Mouse (Mus musculus): ENCODE results near the gene Rhbdf1. TPM values are rescaled to one million over a fixed set of nuclear protein-coding genes. Genes with fewer than 3 reads are reported as not detected.
"Not testable (repeated sequence)": the region's sequence is repeated elsewhere in the genome, so short reads cannot be mapped to it uniquely, and the experiment has no call there.

The Rhbdf1 gene
- total RNA-seq, 2 experiments from 2014 or later: 10.3 to 14.5 TPM

DNA sequence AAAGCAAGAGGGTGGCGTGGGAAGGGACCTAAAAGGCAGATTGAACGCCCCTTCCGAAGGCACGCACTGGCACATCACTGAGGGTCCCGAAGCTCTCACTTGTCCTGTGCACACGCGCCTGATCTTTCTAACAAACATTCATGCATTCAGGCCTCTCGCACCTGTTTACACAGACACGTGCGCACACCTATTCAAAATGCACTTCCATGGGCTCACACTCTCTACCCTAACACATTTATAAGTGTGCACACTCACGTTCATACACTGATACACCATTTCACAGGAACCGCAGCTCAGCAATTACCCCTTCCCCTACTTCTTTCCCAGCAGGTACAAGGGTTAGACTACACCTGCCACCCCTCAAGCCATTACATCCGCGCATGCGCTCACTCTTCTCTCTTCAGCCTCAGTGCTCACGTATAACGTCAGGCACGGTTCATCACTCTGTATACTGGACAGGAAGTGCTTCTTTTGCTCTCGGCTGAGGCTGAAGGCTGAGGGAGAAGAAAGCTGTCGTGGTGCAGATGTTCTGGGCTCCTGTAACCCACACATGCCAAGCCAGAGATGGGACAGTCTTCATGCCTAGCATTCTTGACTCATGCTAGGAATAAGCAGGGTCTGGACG lies 582 bp upstream of the Rhbdf1 start:
- no peak for DNase-seq (ENCODE audit: low spot score in 2 of 2)

DNA sequence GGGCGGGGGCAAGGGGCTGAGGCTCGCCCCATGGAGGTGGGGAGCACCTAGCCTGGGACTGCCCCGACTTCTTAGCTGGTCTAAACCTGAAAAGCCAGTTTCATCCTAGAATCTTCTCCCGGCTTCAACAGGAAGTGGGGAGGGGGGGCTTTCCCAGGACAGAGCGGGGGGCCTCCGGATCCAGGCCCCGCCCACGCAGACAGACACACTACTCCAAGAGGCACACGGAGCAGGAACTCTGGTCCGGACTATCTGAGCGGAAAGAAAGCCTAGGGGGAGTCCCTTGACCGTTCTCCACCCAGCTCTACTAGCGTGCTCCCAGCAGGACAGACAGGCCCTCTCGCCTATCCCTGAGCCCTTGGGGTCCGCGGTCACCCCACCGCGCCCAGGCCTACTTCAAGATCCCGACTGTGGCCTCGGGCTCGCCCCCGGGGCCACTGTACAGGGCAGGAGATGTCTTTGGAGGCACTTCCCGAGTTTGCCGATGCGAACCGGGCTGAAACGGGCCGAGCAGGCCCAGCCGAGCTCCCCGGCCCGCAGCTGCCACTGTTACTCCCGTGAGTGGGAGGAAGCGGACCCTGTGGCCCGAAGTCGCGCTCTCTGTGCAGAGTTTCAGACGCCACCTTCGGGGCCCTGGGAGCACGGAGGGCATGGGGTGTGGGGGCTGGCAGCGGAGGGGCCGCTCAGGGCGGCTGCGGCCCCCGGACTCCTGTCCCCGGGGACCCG lies 712 bp downstream of the Rhbdf1 start:
- no peak for DNase-seq (ENCODE audit: low spot score in 2 of 2)

DNA sequence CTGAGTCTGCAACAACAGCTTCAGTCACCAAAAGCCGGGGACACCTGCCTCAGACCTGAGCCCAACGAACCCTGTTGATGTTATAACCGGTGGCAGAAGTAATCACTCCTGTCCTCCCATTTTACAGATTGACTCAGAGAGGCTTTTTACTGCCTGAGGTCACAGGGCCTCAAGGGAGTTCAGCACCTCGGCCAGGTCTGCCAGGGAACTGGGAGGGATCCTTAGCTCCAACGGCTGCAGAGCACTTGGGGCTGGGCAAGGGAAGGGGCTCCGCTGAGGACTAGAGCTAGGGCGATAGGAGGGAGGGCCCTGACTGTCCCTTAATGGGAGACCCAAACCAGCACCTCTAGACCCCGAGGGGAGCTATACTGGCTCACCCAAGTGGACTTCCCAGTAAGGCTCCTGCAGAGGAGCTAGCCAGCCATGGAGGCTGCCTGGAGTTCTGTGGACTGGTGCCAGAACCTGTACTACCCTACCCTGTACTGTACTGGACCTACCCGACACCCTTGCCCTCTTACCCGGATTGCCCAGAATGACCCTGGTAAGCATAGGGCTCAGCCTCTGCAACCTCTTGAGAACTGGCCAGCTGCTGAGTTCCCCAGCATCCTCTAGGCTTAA lies 1.4 kb downstream of the Rhbdf1 start:
- no peak for DNase-seq (ENCODE audit: low spot score in 2 of 2)

DNA sequence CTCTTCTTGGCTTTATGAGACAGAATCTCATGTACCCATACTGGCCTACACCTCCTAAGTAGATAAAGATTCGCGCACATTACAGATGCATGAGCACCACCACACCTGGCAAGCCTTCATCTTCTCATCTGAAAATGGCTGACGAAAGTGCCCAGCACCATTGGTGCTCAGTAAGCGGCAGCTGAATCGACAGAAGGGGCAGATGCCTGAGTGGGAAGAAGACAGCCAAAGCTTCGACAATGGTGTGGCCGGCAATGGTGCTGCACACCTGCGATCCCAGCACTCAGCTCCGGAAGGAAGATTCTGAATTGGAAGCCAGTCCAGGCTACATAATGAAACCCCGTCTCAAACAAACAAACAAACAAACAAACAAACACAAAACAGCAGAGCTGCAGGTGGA lies 2.8 kb downstream of the Rhbdf1 start:
- DNase-seq (ENCODE audit: low spot score in 2 of 2): peak in 1 of 2 experiments; percentile 63

DNA sequence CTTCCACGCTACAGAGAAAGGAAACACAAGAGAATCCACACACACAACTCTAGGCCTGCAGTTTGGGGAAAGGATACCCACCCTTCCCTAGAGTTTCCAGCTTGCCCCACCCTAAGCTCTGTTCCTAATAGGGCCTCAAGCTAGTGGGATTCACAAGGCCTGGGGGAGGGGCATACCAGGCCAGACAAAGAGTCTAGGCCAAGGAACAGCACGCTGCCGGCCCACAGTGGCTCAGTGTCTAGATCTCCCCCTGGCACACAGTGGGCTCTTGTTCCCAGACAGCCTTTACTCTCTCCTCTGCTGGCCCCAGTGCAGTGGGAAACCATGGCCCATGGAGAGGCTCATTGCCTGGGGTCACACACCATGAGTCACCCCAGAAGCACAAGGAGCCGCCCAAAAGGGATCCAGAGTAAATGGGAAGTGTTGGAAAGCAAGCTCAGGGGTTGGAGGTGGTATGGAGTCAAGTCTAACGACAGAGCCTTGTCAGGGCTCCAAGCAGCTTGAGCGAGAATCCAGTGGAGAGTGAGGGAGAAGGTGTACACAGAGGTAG lies 3.5 kb downstream of the Rhbdf1 start:
- no peak for DNase-seq (ENCODE audit: low spot score in 2 of 2)

DNA sequence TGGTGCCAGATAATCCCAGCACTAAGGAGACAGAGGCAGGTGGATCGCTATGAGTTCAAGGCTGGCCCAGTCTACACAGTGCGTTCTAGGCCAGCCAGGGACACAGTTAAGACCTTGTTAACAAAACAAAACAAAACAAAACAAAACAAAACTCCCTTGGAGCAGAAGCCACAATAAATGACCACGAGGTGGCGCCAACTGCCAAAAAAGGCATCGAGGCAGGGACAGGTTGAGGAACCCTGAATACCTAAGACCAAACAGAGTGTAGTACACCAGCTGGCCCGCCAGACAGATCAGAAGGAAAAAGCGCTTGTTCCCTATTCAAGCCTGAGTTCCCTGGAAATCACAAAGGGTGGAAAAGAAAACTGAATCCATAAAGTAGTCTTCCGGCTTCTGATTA lies 5.2 kb downstream of the Rhbdf1 start:
- DNase-seq (ENCODE audit: low spot score in 2 of 2): peak in 1 of 2 experiments; percentile 77

DNA sequence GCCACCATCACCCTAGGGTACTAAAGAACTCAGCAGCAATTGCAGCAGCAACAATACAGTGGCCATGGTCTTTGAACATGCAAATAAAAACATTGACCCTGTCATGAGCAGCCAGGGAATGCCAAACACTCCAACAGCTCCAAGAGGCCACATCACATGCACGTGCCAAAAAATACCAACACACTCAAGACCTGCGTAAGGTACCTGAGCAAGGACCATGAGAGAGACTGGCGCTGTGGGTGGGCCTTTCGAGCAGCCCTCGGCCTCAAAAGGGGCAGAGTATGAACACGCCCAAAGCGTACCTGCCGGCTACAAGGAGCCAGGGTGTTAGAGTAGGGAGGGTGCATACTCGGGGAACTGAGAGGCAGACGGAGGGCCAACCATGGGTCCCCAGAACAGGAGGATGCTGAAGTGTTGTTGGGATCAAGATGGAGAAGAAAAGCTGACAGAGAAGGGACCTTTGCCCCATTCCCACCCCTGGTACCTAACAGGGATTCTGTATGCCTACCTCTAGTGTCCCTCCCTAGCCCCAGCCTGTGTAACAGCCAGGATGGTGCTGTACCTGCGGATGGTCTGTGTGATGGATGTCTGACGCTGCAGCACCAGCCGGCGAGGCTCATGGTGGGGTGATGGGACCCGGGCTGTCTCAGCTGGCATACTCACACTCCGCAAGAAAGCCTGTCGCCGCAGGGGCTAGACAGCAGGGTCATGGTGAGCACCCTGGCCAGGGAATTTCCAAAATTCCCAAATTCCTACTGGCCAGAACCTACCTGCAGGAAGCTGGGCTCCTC lies 6.5 kb downstream of the Rhbdf1 start:
- DNase-seq (ENCODE audit: low spot score in 2 of 2): no peak

DNA sequence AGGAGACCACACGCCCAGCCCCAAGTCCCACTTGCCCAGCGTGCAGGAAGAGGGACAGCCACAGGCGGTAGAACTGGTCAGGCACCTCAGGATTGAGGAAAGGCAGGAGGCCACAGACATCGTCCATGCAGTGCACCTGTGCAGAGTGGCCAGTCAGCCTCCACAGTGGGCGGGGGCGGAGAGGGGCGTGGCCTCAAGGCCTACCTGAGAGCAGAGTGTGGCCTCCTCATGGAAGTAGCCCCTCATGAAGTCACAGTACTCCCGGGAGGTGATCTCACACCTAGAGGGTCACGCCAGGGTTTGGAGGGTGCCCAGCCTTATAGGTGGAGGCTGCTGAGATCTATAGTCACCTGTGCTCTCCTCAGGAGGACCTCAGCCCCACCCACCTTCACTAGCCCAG lies 11.5 kb downstream of the Rhbdf1 start:
- DNase-seq (ENCODE audit: low spot score in 2 of 2): no peak

DNA sequence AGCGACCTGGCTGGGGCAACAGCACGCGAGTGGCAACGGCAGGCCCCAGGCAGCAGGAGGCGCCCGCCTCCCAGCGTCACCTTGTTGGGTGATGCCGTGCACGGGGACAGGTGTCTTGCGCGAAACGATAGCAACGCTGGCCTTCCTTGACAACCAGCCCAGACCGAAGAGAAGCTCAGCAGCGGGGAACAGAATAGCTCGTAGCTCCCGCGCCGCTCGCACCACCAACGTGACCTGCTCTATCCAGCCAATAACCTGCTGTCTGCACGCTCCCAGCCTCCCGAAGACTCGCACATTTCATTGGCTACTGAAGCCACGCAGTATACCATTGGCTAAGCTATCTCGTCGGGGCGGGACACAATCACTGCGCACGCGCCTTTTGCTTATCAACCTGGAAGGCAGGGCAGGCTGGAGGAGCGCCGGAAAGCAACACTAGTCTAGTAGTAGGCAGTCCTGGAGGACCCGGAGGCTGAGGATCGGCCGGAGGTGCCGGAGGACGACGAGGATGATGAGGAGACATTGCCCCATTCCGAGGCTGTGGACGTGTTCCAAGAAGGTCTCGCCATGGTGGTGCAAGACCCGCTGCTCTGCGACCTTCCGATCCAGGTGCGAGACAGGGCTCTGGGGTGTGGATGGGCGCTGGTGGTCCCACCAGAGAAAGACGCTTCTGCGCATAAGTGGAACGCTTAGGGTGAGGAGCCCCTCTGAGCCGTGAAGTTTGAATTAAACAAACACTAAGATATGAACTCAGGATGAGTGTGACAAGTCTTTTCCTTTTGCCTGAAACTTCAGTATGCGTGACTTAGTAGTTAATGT lies 16.8 kb downstream of the Rhbdf1 start, which contains the start of gene Snrnp25:
Snrnp25 (plus strand) TSS at position 358 of the 816 bp plus-strand sequence.
- DNase-seq (ENCODE audit: low spot score in 2 of 2): peak; percentile 92 to 98

DNA sequence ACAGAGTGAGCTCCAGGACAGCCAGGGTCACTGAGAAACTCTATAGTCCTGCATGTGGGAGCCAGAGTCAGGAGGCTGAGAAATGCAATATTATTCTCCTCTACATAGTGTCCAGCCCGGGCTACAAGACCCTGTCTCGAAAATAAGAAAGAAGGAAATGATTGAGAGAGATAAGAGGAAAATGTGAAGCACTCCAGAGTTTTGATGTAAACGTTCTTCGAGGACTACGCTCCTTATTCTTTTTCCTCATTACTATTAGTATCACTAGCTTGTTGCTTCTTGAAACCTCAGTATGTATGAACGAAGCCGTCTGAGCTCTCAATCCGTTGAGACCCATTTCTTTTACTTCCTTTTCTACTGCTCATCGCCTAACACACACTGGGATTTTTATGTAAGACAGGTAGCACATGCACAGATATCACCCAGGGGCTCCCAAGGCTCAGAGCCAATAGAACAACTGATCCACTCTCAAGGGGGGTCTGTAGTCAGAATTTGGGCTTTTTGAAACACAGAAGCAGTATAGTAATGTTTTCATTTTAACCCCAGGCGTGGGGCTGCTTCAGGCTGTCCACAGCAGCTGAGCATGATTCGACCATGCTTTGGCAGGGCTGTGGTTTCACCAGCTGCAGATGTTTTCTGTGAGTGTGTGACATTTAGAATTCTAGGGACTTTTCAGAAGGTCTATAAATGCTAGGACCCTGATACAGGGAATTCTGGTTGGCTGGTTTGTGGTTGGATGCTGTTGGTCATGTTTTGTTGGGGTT lies 20.0 kb downstream of the Rhbdf1 start:
- DNase-seq (ENCODE audit: low spot score in 2 of 2): no peak

DNA sequence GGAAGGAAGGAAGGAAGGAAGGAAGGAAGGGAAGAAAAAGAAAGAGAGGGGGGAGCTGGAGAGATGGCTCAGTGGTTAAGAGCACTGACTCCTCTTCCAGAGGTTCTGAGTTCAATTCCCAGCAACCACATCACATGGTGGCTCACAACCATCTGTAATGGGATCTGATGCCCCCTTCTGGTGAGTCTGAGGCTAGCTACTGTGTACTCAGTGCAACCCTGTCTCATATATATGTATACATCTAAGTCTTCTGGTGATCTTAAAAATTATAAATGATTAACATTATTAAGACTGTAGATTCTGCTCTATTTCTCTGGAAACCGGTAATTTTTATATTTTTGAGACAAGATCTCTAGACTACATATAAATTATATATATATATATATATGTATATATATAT lies 21.1 kb downstream of the Rhbdf1 start:
- DNase-seq (ENCODE audit: low spot score in 2 of 2): not testable (repeated sequence)

DNA sequence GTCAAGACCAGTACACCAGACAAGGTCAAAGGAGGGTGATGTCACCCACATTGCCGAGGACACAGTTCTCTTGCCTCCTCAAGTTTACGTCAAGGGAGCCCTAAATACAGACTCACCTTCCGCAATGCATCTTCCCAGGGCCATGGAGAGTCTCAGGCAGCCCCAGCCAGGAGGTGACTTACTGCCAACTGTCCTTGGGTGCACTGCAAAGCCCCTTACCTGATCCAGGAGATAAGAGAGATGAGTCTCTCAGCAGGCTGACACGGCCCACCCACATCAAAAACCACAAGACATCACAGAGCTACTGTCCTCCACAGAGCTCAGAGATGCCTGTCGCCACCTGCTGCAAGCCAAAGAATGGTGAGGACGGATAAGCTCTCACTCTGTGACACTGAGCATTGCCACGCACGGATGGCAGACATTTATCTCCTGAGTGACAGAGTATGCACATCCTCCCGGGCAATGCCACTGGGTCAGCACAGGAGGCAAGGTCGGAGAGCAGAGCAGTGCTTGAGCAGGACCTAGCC lies 22.0 kb downstream of the Rhbdf1 start, which contains the start of gene Il9r:
Il9r (minus strand) TSS at position 205 of the 527 bp plus-strand sequence.
- no peak for DNase-seq (ENCODE audit: low spot score in 2 of 2)

DNA sequence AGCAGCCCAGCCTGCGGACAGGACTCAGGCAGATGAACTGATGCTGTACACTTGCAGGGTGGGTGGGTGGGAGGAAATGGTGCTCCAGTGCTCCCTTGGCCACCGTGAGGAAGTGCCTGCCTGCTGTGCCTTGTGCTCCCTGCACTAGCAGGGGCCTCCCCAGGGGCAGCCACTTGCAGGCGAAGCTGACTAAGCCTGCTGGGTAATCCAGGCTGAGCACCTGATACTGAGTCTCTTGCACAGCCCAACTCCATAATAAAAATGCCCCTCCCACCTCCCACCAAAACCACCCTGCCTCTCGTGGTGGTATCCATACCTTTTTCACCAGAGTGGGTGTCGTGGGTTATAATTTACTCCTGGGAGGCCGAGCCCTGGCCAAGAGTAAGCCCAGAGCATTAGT lies 22.9 kb downstream of the Rhbdf1 start:
- no peak for DNase-seq (ENCODE audit: low spot score in 2 of 2)

DNA sequence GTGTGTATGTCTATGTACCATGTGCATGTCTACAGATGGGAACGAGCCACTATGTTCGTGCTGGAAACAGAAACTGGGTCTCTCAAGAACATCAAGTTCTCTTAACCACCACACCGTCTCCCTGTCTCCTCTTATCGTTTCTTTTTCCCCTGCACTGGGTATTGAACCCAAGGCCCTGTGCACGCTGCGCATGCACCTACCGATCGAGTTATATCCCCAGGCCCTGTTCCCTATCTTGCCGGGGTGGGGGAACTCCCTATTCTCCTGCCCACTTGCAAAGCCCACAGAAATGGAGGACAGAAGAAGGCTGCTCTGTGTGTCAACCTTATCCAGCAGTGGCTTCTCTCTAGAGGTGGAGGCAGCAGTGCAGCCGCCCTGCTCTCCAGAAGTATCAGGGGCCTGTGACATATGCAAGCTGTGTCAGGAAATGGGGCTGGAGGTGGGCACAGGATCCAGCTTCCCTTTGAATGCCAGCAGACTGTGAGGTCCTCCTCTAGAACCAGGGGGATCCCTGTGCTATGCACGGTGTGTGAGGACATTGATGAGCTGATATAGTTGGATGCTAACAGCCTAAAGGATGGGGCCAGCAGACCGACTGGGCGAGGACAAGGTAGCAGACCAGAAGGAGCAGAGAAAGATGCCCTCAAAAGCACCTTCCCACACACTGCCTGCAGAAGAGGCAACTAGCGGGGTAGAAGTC lies 23.7 kb downstream of the Rhbdf1 start:
- no peak for DNase-seq (ENCODE audit: low spot score in 2 of 2)

DNA sequence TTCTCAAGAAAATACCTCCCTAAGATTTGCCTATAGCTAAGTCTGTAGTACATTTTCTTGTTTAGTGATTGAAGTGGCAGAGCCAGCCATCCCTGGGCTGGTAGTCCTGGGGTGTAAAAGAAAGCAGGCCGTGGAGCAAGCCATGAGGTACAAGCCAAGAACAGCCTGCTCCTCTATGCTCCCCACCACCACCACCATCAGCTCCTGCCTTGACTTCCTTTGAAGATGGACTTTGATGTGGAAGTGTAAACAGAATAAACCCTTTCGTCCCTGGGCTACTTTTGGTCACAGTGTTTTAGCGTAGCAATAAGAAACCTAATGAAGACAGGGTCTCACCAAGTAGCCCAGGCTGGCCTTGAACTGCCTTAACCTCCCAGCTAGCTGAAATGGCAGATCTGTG lies 24.3 kb downstream of the Rhbdf1 start:
- DNase-seq (ENCODE audit: low spot score in 2 of 2): no peak

DNA sequence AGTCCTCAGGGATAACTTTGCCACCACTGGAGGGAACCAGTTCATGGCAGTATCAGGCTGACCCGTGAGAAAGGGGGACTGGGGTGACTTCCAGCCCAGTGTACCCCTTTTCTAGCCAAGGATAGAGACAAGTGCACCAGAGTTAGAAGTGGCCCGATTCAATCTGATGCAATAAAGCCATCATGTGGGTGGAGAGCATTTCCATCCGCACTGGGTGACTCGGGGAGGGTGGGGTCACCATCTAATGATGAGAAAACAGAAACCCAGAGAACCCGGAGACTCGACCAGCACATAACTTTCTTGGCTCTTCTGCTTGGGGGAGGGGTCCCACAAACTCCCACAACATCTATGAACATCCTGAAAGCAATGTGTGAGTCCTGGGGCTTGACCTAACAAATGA lies 25.4 kb downstream of the Rhbdf1 start:
- no peak for DNase-seq (ENCODE audit: low spot score in 2 of 2)

DNA sequence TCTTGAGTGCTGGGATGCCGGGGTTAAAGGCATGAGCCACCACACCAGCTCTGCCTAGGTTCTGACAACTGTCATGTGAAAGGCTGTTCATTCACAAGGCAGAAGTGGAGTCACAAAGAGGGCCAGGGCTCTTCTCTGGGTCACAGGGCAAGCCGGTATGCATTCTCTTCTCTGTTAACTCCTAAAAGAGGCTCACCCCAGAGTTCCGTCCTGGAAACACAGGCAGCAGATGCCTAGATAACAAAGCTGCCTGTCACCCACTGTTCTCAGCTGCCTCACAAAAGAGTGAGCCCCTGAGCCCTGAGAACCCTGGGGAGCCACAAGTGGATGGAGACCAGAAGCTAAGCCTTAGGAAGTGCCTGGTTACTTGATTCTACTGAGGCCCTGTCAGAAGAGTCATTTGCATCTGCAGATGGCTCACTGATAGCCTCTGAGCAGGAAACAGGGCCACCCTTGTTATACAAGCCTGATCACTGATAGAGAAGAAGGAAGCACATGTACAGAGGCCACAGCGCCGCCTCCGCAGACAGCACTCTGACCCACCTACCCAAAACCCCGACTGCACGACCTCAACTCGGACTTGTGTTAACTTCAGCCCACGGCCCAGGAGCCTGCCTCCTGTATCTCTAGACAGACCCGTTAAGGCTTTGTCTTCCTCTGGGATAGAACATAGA lies 26.1 kb downstream of the Rhbdf1 start:
- no peak for DNase-seq (ENCODE audit: low spot score in 2 of 2)

DNA sequence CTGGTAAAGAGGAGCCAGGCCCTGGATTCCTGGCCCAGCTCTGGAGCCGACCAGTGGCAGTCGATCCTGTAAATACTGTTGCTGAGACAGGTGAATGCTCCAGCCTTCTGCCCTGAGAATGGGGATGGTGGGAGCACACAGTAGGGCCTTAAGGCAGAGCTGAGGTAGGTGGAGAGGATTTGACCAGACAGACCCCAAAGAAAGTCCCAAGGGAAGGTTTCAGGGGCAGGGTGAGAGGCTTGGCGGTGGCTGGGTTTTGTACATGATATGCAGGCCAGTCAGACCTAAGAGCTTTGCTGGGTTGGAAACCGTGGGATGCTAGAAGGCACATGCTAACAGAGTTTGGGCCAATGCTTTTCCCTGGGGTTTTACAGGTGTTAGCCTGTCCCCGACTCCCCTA lies 27.5 kb downstream of the Rhbdf1 start:
- no peak for DNase-seq (ENCODE audit: low spot score in 2 of 2)
